Mouse (Mus musculus) liver, embryonic 14.5 days (tissue): ENCODE measurements around the gene Lipk. TPM values are rescaled to one million over a fixed set of nuclear protein-coding genes. Genes with fewer than 3 reads are reported as not detected.

Experiments
- ATAC-seq: fragments of 200-750 bp; cut with Nextera tagmentation; 2 replicates; pipeline ENCODE4 v1.8.0; 2017; ENCODE audit warnings: moderate number of reproducible peaks, mild to moderate bottlenecking, moderate library complexity; ENCODE audit not compliant: insufficient read depth
- DNase-seq, 3 experiments: peaks; one replicate each; pipeline ENCODE4 v3.0.0-alpha.2; 2012 to 2013; ENCODE audit warnings: low read depth in 3 of 3, low spot score in 3 of 3
- H3K27ac ChIP-seq: fragments of 300-500 bp; sonication (generic); 2 replicates; pipeline ENCODE4 v1.5.1; 2014; ENCODE audit warnings: moderate library complexity, mild to moderate bottlenecking, control low read depth, inconsistent platforms
- H3K27me3 ChIP-seq: fragments of 300-500 bp; sonication (generic); 2 replicates; pipeline ENCODE4 v1.6.1; 2014; ENCODE audit warnings: mild to moderate bottlenecking, low read length, moderate library complexity; ENCODE audit not compliant: control insufficient read depth, insufficient read depth
- H3K36me3 ChIP-seq: fragments of 300-500 bp; sonication (generic); replicated peaks from 2 replicates; pipeline ENCODE4 v1.6.1; 2014; ENCODE audit warnings: low read depth; ENCODE audit not compliant: control insufficient read depth, insufficient read depth
- H3K4me1 ChIP-seq, 2 experiments: fragments of 200-500 bp in 1 of 2; fragments of 300-500 bp in 1 of 2; sonication (generic) in 1 of 2; replicated peaks; 2 replicates each; pipeline ENCODE4 v1.6.1; 2012 to 2014; ENCODE audit warnings: antibody characterized with exemption in 1 of 2, inconsistent platforms in 1 of 2, low read length in 1 of 2; ENCODE audit not compliant: control insufficient read depth in 2 of 2, insufficient read depth in 2 of 2
- H3K4me2 ChIP-seq: fragments of 300-500 bp; sonication (generic); 2 replicates; pipeline ENCODE4 v1.6.1; 2014; ENCODE audit warnings: low read depth, mild to moderate bottlenecking, control low read depth, moderate library complexity
- H3K4me3 ChIP-seq, 2 experiments: fragments of 200-500 bp in 1 of 2; fragments of 300-500 bp in 1 of 2; sonication (generic) in 1 of 2; 2 replicates each; pipeline ENCODE4 v1.5.1; 2012 to 2014; ENCODE audit warnings: low read depth in 2 of 2, low read length in 2 of 2, mild to moderate bottlenecking in 2 of 2, control low read depth in 1 of 2, inconsistent platforms in 1 of 2, moderate library complexity in 1 of 2; ENCODE audit not compliant: insufficient read depth in 1 of 2
- H3K9ac ChIP-seq: fragments of 300-500 bp; sonication (generic); replicated peaks from 2 replicates; pipeline ENCODE4 v1.6.1; 2014; ENCODE audit warnings: mild to moderate bottlenecking, control low read depth, moderate library complexity
- H3K9me3 ChIP-seq: fragments of 300-500 bp; sonication (generic); 2 replicates; pipeline ENCODE4 v1.6.1; 2016; ENCODE audit warnings: low read length, mixed read lengths; ENCODE audit not compliant: control insufficient read depth
- CTCF ChIP-seq: IDR thresholded peaks from 2 replicates; pipeline ENCODE4 v1.5.1; 2016; ENCODE audit warnings: antibody characterized with exemption, low read depth, control low read depth
- EP300 ChIP-seq: IDR thresholded peaks from 2 replicates; pipeline ENCODE4 v1.6.1; 2016; ENCODE audit warnings: antibody characterized with exemption, low read depth
- WGBS: fragments of 180-500 bp; shearing (Covaris S2); extraction: QIAGEN DNeasy Blood & Tissue Kit; methylation state at CpG from one replicate; pipeline ENCODE4 v1.1.7; 2014; ENCODE audit not compliant: insufficient replicate concordance; 5-methylcytosine and 5-hydroxymethylcytosine counted together
- polyA plus RNA-seq, 2 experiments: library from polyadenylated mRNA; depleted of rRNA in 1 of 2; stranded (reverse) in 1 of 2; unstranded in 1 of 2; fragments of >200 nt; fragmentation: Nextera tagmentation in 1 of 2; extraction: Ambion mirVana in 1 of 2; gene quantifications; 2 replicates each; pipeline versions ENCODE4 v1.2.1 to v1.2.3; 2012 to 2014

Lipk gene
- polyA plus RNA-seq, 2 experiments, result not detected

- ATAC-seq, result no peak
- H3K4me2 ChIP-seq, result no peak overlapping the region
These were observed 55.5 kb downstream of the Lipk start for GRCm38 (mm10) chr19:34063547-34063946.

DNA sequence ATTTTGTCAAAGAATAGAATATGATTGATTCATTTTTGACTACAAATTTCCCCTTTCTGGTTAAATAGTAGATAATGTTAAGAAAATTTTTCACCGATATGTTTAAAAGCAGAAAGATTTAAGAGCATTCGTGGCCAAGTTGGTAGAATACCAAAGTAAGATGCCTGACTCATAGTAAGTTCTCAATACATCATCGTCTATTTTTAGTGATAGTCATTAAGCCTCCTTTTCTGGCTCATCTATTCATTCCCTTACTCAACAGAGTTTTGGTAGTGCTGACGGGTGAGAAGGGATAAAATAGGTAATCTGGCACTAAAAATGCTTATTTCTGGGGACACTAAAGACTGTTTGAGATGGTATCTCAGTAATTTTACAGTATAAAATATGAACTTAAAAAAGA, 56.0 kb downstream of the Lipk start:
- Histone ChIP-seq H3K27ac (no peak overlapping the region), H3K4me3 (no peak overlapping the region), H3K9ac (no peak overlapping the region), H3K4me1 (no peaks in the 10 kb centered on the region), H3K27me3 (no peaks in the 10 kb centered on the region), H3K4me2 (no peak overlapping the region), H3K9me3 (no peaks in the 10 kb centered on the region), H3K36me3 (no peaks in the 10 kb centered on the region)
- no peak for ATAC-seq
- 56% methylated on average over 4 of the region's 4 CpGs for WGBS
- DNase-seq, result no peak
- TF ChIP-seq EP300, result no peak
- TF ChIP-seq CTCF, result no peak

More at GRCm38 (mm10) chr19:34063547-34063946, 55.5 kb downstream of the Lipk start:
- H3K27ac ChIP-seq, result no peak overlapping the region
- no peak overlapping the region for H3K4me3 ChIP-seq
- no peak for DNase-seq
- TF ChIP-seq EP300 (no peak), CTCF (no peak)
- no peaks in the 10 kb centered on the region for H3K9me3 ChIP-seq
- WGBS, result 33% methylated on average over 1 of the region's 1 CpGs
- H3K9ac ChIP-seq, result no peak overlapping the region
- H3K27me3 ChIP-seq, result no peaks in the 10 kb centered on the region
- no peaks in the 10 kb centered on the region for H3K4me1 ChIP-seq
- H3K36me3 ChIP-seq, result no peaks in the 10 kb centered on the region

GRCm38 (mm10) chr19:34066779-34067472, 58.8 kb downstream of the Lipk start, which contains the start of gene Lipn:
Gene Lipn, plus strand, starts transcription at chr19:34067358.
- H3K4me2 ChIP-seq, result no peak within 1 kb of the TSS
- no peak within 1 kb of the TSS for H3K27ac ChIP-seq
- WGBS, result 66% methylated on average over 9 of the region's 9 CpGs
- no peak for TF ChIP-seq EP300
- no peak for TF ChIP-seq CTCF
- H3K4me3 ChIP-seq, result no peak within 1 kb of the TSS
- H3K36me3 ChIP-seq, result no peaks in the 10 kb centered on the region
- H3K27me3 ChIP-seq, result no peaks in the 10 kb centered on the region
- ATAC-seq (no peak), DNase-seq (no peak)
- no peaks in the 10 kb centered on the region for H3K9me3 ChIP-seq
- H3K9ac ChIP-seq, result no peak within 1 kb of the TSS
- no peaks in the 10 kb centered on the region for H3K4me1 ChIP-seq

- Histone ChIP-seq H3K4me3 (no peak overlapping the region), H3K4me1 (no peaks in the 10 kb centered on the region), H3K27ac (no peak overlapping the region), H3K4me2 (no peak overlapping the region), H3K9ac (no peak overlapping the region), H3K27me3 (no peaks in the 10 kb centered on the region), H3K36me3 (no peaks in the 10 kb centered on the region), H3K9me3 (no peaks in the 10 kb centered on the region)
- ATAC-seq (no peak), DNase-seq (no peak)
- TF ChIP-seq CTCF, result no peak
- no peak for TF ChIP-seq EP300
These were observed 66.1 kb downstream of the Lipk start for GRCm38 (mm10) chr19:34074239-34074638.

DNA sequence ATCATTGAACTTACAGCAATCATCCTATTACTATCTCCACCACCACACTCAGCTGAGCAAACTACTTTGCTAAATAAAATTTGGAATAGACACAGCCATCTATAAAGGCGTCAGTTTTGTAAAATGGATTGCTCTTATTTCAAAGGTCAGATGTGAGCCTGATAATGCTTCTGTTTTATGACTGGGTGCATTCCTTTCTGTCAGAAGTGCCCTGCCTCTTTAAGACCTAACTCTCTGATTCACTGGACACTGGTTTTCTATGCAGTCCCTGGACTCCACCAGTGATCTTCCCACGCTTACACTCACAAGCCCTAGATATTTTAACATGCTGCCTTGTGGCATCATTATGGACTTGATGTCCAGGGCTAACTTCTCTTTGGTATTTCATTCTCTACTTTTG, 70.0 kb downstream of the Lipk start:
- H3K9ac ChIP-seq, result no peak overlapping the region
- H3K27me3 ChIP-seq, result no peaks in the 10 kb centered on the region
- DNase-seq, result no peak
- no peak for ATAC-seq
- H3K27ac ChIP-seq, result no peak overlapping the region
- no peaks in the 10 kb centered on the region for H3K36me3 ChIP-seq
- H3K4me1 ChIP-seq, result no peaks in the 10 kb centered on the region
- no peak overlapping the region for H3K4me2 ChIP-seq
- WGBS, result 50% methylated on average over 2 of the region's 2 CpGs
- no peaks in the 10 kb centered on the region for H3K9me3 ChIP-seq
- no peak for TF ChIP-seq CTCF
- no peak for TF ChIP-seq EP300
- no peak overlapping the region for H3K4me3 ChIP-seq
